Mouse (Mus musculus) midbrain, embryonic 11.5 days (tissue): Measurements from ENCODE around the gene Lrrc61. TPM values are rescaled to one million over a fixed set of nuclear protein-coding genes. Genes with fewer than 3 reads are reported as not detected.
A peak's percentile ranks its signal among the peaks of the same experiment; 100 is the strongest.

ENCODE experiments used
- ATAC-seq: fragments of 200-750 bp; cut with Nextera tagmentation; 2 replicates; pipeline ENCODE4 v1.8.0; 2017; ENCODE audit warnings: moderate TSS enrichment, moderate library complexity; ENCODE audit not compliant: low FRiP score
- DNase-seq: peaks from one replicate; pipeline ENCODE4 v3.0.0; 2015; ENCODE audit warnings: low spot score; ENCODE audit errors: missing footprints
- H3K27ac ChIP-seq: fragments of 300-500 bp; sonication (generic); 2 replicates; pipeline ENCODE4 v1.5.1; 2014; ENCODE audit warnings: low read depth, low read length
- H3K27me3 ChIP-seq: fragments of 300-500 bp; sonication (generic); 2 replicates; pipeline ENCODE4 v1.6.1; 2014; ENCODE audit warnings: mild to moderate bottlenecking, low read length, moderate library complexity, mixed read lengths; ENCODE audit not compliant: control insufficient read depth, insufficient read depth
- H3K36me3 ChIP-seq: fragments of 300-500 bp; sonication (generic); 2 replicates; pipeline ENCODE4 v1.6.1; 2014; ENCODE audit warnings: mild to moderate bottlenecking, low read length, moderate library complexity, mixed read lengths; ENCODE audit not compliant: control insufficient read depth, insufficient read depth
- H3K4me1 ChIP-seq: fragments of 300-500 bp; sonication (generic); 2 replicates; pipeline ENCODE4 v1.6.1; 2014; ENCODE audit warnings: low read length; ENCODE audit not compliant: control insufficient read depth, insufficient read depth
- H3K4me2 ChIP-seq: fragments of 300-500 bp; sonication (generic); 2 replicates; pipeline ENCODE4 v1.6.1; 2014; ENCODE audit warnings: mild to moderate bottlenecking, moderate library complexity
- H3K4me3 ChIP-seq: fragments of 300-500 bp; sonication (generic); 2 replicates; pipeline ENCODE4 v1.5.1; 2014; ENCODE audit warnings: low read depth, low read length
- H3K9ac ChIP-seq: fragments of 300-500 bp; sonication (generic); 2 replicates; pipeline ENCODE4 v1.6.1; 2014; ENCODE audit warnings: low read length
- H3K9me3 ChIP-seq: fragments of 300-500 bp; sonication (generic); 2 replicates; pipeline ENCODE4 v1.6.1; 2016; ENCODE audit warnings: low read length; ENCODE audit not compliant: control insufficient read depth
- WGBS: fragments of 180-500 bp; shearing (Covaris S2); extraction: QIAGEN DNeasy Blood & Tissue Kit; methylation state at CpG from one replicate; pipeline ENCODE4 v1.1.7; 2014; 5-methylcytosine and 5-hydroxymethylcytosine counted together
- polyA plus RNA-seq: library from polyadenylated mRNA; unstranded; fragments of >200 nt; fragmentation: Nextera tagmentation; extraction: Ambion mirVana; gene quantifications from 2 replicates; pipeline ENCODE4 v1.2.1, GENCODE M21; 2014

The Lrrc61 gene
- polyA plus RNA-seq, 1 experiment from 2014 or later = 15.5 TPM

DNA sequence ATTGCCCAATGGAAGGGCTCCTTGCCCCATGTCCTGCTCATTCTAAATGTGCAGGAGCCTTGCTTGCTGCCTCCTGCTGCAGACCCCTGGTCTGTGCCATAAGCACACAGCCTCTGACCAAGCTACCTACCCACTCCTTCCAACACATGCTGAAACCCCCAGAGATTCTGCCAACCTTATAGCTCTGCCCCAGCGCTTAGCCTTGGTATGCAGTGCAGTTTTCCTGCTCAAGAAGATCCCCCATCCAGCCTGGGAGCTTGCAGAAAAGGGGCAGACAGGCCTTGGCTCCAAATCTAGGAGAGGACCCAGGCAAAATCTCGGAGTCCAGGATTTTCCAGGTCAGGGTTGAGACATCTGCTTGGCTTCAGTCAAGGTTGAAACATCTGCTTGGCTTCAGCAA is 21.1 kb upstream of the Lrrc61 start:
- Histone ChIP-seq H3K36me3 (no peaks in the 10 kb centered on the region), H3K27ac (no peak overlapping the region), H3K4me1 (peaks cover 12% of the 10 kb centered on the region), H3K9me3 (no peaks in the 10 kb centered on the region), H3K4me2 (no peak overlapping the region), H3K4me3 (no peak overlapping the region), H3K27me3 (no peaks in the 10 kb centered on the region), H3K9ac (no peak overlapping the region)
- WGBS = 79% methylated on average over 2 of the region's 2 CpGs
- no peak for ATAC-seq
- no peak for DNase-seq

DNA sequence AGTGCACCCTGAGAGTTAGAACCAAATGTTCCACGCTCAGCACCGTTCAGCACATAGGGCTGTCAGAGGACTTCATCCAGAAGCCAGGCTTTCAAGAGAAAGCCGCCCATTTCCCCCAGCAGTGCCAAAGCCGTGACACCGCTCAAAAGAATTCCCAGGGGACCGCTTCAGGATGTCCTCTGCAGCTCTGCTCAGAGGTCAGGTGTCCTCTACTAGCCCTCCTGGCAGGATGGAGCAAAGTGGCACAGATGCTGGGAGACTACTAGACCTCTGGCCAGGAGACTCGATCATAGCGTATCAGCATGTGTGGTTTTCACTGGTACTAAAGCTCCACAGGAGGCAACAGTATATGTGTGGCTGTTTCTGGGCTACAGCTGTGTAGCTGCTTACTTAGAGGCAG is 19.7 kb upstream of the Lrrc61 start:
- DNase-seq (peak; percentile 56), ATAC-seq (no peak)
- no peaks in the 10 kb centered on the region for H3K9me3 ChIP-seq
- no peaks in the 10 kb centered on the region for H3K27me3 ChIP-seq
- H3K9ac ChIP-seq = no peak overlapping the region
- H3K27ac ChIP-seq = no peak overlapping the region
- H3K4me2 ChIP-seq = no peak overlapping the region
- no peak overlapping the region for H3K4me3 ChIP-seq
- H3K4me1 ChIP-seq = peaks cover 16% of the 10 kb centered on the region
- 88% methylated on average over 8 of the region's 8 CpGs for WGBS
- H3K36me3 ChIP-seq = no peaks in the 10 kb centered on the region

DNA sequence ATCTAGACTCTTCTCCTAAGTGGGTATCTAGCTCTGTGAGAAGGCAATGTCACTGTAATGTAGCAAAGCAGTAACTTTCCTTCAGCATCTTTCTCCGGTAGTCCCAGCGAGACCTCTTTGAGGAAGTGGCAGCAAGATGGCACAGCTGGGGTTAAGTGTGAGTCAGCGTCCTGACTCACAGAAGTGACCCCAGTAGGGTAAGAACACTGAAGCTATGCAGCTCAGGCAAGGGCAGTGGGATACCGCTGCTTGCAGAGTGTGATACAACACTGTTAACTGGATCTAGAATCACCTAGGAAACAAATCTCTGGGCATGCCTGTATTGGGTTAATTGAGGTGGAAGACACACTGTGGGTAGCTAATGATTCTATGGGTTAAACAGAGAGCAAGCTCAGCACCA is 18.5 kb upstream of the Lrrc61 start:
- no peak overlapping the region for H3K4me3 ChIP-seq
- H3K27ac ChIP-seq = no peak overlapping the region
- H3K27me3 ChIP-seq = no peaks in the 10 kb centered on the region
- DNase-seq (peak; percentile 56), ATAC-seq (no peak)
- no peaks in the 10 kb centered on the region for H3K9me3 ChIP-seq
- H3K4me1 ChIP-seq = peaks cover 16% of the 10 kb centered on the region
- H3K4me2 ChIP-seq = no peak overlapping the region
- H3K36me3 ChIP-seq = no peaks in the 10 kb centered on the region
- H3K9ac ChIP-seq = no peak overlapping the region
- WGBS = 67% methylated on average over 4 of the region's 4 CpGs

DNA sequence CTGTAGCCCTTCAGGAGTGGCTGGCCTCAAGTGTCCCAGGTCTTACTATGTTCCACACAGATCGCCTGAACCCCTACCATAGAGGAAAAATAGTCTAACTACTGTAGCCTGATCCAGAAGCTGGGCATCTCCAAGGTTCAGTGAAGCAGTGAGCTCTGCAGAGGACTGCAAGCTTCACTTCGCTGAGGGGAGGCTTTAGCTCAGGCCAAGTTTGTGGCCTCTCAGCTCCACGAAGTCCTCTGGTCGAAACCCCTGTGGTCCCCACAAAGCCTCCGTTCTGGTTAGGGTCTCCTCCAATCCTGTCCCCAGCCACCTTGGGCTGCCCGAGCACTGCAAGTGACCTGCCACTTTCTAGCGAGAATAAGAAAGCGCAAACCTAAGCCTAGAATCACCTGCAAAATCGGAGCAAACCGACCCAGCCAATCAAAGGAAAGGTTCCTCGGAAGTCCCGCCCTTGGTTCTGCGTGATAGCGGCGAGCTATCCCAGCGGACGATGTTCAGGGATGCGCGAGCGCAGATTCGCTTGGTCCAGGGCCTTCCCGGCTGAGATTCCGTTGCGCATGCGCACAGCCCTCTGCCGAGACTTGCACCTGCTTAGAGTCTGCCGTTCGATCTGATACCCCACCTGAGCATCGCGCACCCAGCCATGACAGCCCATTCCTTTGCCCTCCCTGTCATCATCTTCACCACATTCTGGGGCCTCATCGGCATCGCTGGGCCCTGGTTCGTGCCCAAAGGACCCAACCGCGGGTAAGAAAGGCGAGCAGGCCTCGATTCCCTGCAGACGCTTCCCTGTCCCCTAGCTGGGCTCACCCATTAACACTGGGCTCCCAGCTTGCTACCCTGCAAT is 17.3 kb upstream of the Lrrc61 start, which contains the start of gene Atp6v0e2:
Atp6v0e2 (plus strand) TSS at position 511 of the 850 bp plus-strand sequence.
- Histone ChIP-seq H3K4me1 (peaks cover 16% of the 10 kb centered on the region), H3K4me2 (peak within 1 kb of the TSS; percentile 95), H3K27me3 (no peaks in the 10 kb centered on the region), H3K4me3 (peak within 1 kb of the TSS; percentile 63), H3K9ac (peak within 1 kb of the TSS; percentile 91), H3K27ac (peak within 1 kb of the TSS; percentile 40), H3K36me3 (no peaks in the 10 kb centered on the region), H3K9me3 (no peaks in the 10 kb centered on the region)
- peak; percentile 93 for ATAC-seq
- 2% methylated on average over 38 of the region's 38 CpGs for WGBS
- DNase-seq = peak; percentile 98

DNA sequence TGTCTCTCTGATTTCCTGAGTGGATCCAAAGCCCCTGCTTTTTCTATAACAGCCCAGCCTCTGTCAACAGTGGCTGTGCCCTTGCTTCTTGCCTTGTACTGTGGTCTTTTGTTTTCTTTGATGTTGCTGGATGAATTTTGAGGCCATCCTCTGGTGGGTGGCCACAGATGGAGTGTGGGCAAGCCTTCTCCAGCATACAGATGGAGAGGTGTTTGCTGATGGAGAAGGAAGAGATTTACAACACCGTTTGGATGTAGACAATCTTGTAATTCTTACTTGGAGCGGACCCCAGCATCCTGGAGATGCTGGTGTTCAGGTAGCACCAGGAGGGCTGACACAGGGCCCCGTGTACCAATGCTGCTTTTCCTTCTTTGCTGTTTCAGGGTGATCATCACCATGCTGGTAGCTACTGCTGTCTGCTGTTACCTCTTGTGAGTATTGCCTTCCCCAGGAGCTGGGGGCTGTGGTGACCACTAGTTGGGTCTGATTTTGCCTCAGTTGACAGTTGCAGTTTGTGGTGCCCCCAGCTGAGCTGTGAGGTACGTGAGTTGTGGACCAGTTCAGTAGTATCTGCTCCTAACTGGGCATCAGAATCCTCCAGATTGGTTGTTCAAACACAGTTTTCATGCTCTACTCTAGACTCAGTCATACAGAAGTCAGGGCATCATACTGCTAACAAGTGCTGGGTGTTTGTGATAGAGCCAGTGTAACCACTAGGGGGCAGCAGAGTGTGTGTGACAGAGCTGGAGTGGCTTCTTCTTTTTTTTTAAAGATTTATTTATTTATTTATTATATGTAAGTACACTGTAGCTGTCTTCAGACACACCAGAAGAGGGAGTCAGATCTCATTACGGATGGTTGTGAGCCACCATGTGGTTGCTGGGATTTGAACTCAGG is 15.5 kb upstream of the Lrrc61 start:
- Histone ChIP-seq H3K4me2 (peak overlapping the region; percentile 95), H3K36me3 (no peaks in the 10 kb centered on the region), H3K4me1 (peaks cover 16% of the 10 kb centered on the region), H3K9ac (peak overlapping the region; percentile 91), H3K9me3 (no peaks in the 10 kb centered on the region), H3K27ac (no peak overlapping the region), H3K4me3 (no peak overlapping the region), H3K27me3 (no peaks in the 10 kb centered on the region)
- ATAC-seq (no peak), DNase-seq (peak; percentile 90)
- WGBS = 71% methylated on average over 4 of the region's 5 CpGs

DNA sequence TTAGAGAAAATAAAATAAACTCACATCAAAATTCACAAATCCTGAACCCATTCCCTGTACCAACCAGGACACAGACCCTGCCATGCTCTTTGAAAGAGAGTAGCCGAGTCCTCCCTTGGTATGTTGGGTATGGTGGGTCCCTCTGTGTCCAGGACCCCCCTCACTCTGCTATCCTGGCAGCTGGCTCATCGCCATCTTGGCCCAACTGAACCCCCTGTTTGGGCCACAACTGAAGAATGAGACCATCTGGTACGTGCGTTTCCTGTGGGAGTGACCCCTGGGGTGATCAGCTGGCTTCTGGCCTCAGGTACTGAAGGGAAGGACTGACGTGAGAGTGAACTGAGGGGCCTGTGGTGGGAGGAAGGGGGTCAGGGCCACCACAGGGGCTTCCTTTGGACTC is 14.7 kb upstream of the Lrrc61 start:
- Histone ChIP-seq H3K4me3 (no peak overlapping the region), H3K4me2 (no peak overlapping the region), H3K9ac (no peak overlapping the region), H3K27me3 (no peaks in the 10 kb centered on the region), H3K9me3 (no peaks in the 10 kb centered on the region), H3K27ac (no peak overlapping the region), H3K36me3 (no peaks in the 10 kb centered on the region), H3K4me1 (peaks cover 16% of the 10 kb centered on the region)
- DNase-seq = peak; percentile 81
- no peak for ATAC-seq
- 74% methylated on average over 5 of the region's 5 CpGs for WGBS

DNA sequence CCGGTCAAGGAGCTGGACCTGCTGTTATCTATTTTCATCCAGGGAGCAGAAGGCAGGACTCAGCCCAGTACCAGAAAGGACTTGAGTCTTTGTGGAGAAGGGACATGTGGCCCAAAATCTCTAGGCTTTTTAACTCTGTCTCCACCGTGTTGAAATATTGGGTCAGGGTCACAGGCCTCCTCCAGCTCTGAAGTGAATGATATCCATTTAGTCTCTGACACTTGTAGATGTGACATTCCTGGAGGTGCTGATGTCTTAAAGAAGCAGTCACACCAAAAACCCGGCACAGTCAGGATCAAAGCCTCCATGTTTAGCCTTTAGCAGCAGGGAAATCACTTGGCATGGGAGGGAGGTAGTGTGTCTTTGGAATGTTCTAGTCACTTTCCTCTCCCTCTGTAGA is 13.9 kb upstream of the Lrrc61 start:
- Histone ChIP-seq H3K27ac (no peak overlapping the region), H3K4me3 (no peak overlapping the region), H3K9ac (no peak overlapping the region), H3K27me3 (no peaks in the 10 kb centered on the region), H3K36me3 (no peaks in the 10 kb centered on the region), H3K9me3 (no peaks in the 10 kb centered on the region), H3K4me1 (peaks cover 16% of the 10 kb centered on the region), H3K4me2 (no peak overlapping the region)
- 81% methylated on average over 3 of the region's 3 CpGs for WGBS
- DNase-seq = peak; percentile 56
- no peak for ATAC-seq

DNA sequence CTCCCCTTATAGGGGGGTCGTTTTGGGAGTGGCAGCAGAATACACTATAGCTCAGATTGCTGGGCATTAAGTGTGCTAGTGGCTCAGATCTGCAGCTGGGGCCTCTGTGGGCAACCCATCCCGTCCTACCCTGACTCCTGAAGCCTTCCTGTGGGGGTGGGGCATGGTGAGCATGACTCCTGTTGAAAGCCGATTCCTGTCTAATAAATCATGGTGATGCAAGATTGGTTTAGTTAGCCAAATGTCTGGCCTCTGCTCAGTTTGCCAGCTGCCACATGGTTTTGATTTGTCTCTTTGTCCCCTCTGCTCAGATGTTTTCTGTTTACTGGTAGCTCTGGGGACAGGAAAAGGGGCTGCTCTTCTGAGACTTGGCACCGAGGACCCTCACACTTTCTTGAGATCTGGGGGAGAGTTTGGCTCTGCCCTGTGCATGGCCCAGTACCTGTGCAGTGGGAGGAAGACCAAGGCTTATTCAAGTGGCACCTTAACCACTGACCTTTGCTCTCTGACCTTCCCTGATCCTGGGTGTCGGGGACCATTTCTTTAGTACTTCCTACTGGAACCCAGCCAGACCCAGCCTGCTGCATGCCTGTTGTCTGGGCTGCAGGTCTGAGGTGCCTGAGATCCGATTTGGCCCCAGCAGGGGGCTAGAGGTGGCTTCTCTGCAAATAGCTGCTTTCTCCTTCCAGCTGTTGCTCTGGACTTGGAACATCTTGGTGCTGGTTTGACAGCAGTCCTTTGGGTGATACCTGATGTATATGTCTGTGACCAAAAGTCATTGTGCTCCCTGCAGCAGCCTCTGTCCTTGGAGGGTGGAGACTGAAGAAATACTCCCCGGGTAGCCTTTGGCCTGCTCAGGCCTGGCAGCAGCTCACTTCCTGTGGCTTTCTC is 12.8 kb upstream of the Lrrc61 start:
- peak; percentile 66 for DNase-seq
- H3K27ac ChIP-seq = no peak overlapping the region
- no peak overlapping the region for H3K4me2 ChIP-seq
- H3K36me3 ChIP-seq = no peaks in the 10 kb centered on the region
- no peaks in the 10 kb centered on the region for H3K9me3 ChIP-seq
- peaks cover 13% of the 10 kb centered on the region for H3K4me1 ChIP-seq
- ATAC-seq = no peak
- no peak overlapping the region for H3K4me3 ChIP-seq
- no peak overlapping the region for H3K9ac ChIP-seq
- WGBS = 62% methylated on average over 7 of the region's 7 CpGs
- no peaks in the 10 kb centered on the region for H3K27me3 ChIP-seq
